Comparison of ENCODE assay signal across 28 mouse cellular contexts in the genomic region with DNA sequence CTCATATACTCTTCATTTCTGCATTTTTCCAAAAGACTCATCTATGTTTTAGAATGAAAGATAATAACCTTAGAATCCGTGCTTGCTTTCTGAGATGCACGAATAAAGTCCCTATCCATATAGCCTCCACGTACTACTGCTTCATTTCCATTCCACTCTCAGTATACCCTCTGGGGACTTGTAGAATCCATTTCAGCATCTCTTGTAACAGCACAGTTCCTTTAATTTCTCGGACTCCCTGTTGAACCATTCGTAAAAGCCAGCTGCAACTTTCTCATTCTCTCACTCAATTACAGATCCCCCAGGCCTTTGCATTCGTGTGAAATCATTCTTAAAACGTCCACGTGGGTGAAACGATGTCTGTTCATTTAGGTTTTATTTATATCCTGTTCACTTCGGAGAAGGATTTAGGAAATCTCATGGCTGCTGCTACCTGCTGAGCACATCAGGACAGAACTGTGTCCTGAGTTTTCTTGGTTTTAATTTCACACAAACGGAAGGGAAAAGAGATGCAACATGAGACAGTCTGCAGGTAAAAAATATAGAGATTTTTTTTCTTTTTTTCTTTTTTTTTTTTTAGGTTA.
DNase-seq lines count a peak whose midpoint lies in the region; ATAC-seq and TF ChIP-seq lines count a peak whose summit lies in the region.
"Had no signal": no experiment of that assay in that cellular context is flagged by ENCODE, and none has a peak within 500 bp of the region (broad histone marks: within the 10 kb centered on the region; RNA-seq: fewer than 3 reads in every experiment).

No protein-coding gene starts in this region.

- no peaks in the 10 kb centered on the region for H3K36me3 ChIP-seq in forebrain, postnatal 0 days (ENCODE audit: insufficient read depth)
- no peaks in the 10 kb centered on the region for H3K36me3 ChIP-seq in forebrain, embryonic 15.5 days
- H3K36me3 ChIP-seq in midbrain, embryonic 14.5 days (ENCODE audit: control insufficient read depth, insufficient read depth, low read length): no peaks in the 10 kb centered on the region
- H3K36me3 ChIP-seq in midbrain, embryonic 10.5 days: no peaks in the 10 kb centered on the region
- no peaks in the 10 kb centered on the region for H3K36me3 ChIP-seq in CH12.LX (replicated peaks in 1 of 2; ENCODE audit: control insufficient read depth in 1 of 2, insufficient read depth in 1 of 2, low read length in 1 of 2)
- no peaks in the 10 kb centered on the region for H3K36me3 ChIP-seq in limb, embryonic 13.5 days
- no peaks in the 10 kb centered on the region for H3K36me3 ChIP-seq in heart, embryonic 12.5 days
- H3K36me3 ChIP-seq: heart, embryonic 13.5 days; hindbrain, embryonic 15.5 days; intestine, embryonic 15.5 days; liver, embryonic 15.5 days; neural tube, embryonic 12.5 days had no signal

- TF ChIP-seq EP300 in CH12.LX (IDR thresholded peaks at IDR 0.05; ENCODE audit: low read length): no peak

- no peak for TF ChIP-seq CTCF in forebrain, postnatal 0 days (IDR thresholded peaks at IDR 0.05; ENCODE audit: low read depth)
- no peak for TF ChIP-seq CTCF in CH12.LX (conservative IDR thresholded peaks at IDR 0.05 in 1 of 2, IDR thresholded peaks at IDR 0.05 in 1 of 2; ENCODE audit: low read depth in 2 of 2, low read length in 2 of 2)

- WGBS in forebrain, postnatal 0 days: 46% methylated on average over 11 of the region's 11 CpGs
- WGBS in forebrain, embryonic 15.5 days: 57% methylated on average over 11 of the region's 11 CpGs
- 53% methylated on average over 11 of the region's 11 CpGs for WGBS in midbrain, embryonic 14.5 days
- WGBS in midbrain, embryonic 10.5 days: 80% methylated on average over 11 of the region's 11 CpGs
- 19% methylated on average over 11 of the region's 11 CpGs for WGBS in limb, embryonic 13.5 days
- 71% methylated on average over 11 of the region's 11 CpGs for WGBS in heart, embryonic 12.5 days

- no peaks in the 10 kb centered on the region for H3K9me3 ChIP-seq in forebrain, postnatal 0 days (ENCODE audit: low read length)
- H3K9me3 ChIP-seq in forebrain, embryonic 15.5 days: no peaks in the 10 kb centered on the region
- H3K9me3 ChIP-seq in midbrain, embryonic 14.5 days (ENCODE audit: control insufficient read depth, low read length): no peaks in the 10 kb centered on the region
- no peaks in the 10 kb centered on the region for H3K9me3 ChIP-seq in midbrain, embryonic 10.5 days (replicated peaks)
- no peaks in the 10 kb centered on the region for H3K9me3 ChIP-seq in CH12.LX (replicated peaks; ENCODE audit: low read length)
- no peaks in the 10 kb centered on the region for H3K9me3 ChIP-seq in limb, embryonic 13.5 days
- H3K9me3 ChIP-seq in heart, embryonic 12.5 days (replicated peaks): no peaks in the 10 kb centered on the region
- H3K9me3 ChIP-seq: forebrain, embryonic 13.5 days; heart, embryonic 13.5 days; hindbrain, embryonic 15.5 days; intestine, embryonic 15.5 days; liver, embryonic 15.5 days; neural tube, embryonic 12.5 days had no signal

- no peak for TF ChIP-seq POLR2A in CH12.LX (IDR thresholded peaks at IDR 0.05; ENCODE audit: low read depth, low read length)

- H3K79me2 ChIP-seq in CH12.LX (replicated peaks; ENCODE audit: control insufficient read depth, extremely low read depth, insufficient read depth, poor library complexity, severe bottlenecking): no peaks in the 10 kb centered on the region

- ATAC-seq in forebrain, postnatal 0 days: no peak
- no peak for ATAC-seq in forebrain, embryonic 15.5 days (replicated peaks)
- ATAC-seq in midbrain, embryonic 14.5 days (ENCODE audit: low FRiP score, low TSS enrichment): no peak
- peak; percentile 77; the same call in 1 of the 2 replicates for ATAC-seq in limb, embryonic 13.5 days (ENCODE audit: low FRiP score, low read depth)
- no peak for ATAC-seq in heart, embryonic 12.5 days (ENCODE audit: insufficient number of reproducible peaks, low FRiP score)
- ATAC-seq: forebrain, embryonic 13.5 days; intestine, embryonic 15.5 days had no signal

- no peak overlapping the region for H3K9ac ChIP-seq in forebrain, postnatal 0 days
- H3K9ac ChIP-seq in forebrain, embryonic 15.5 days (replicated peaks): no peak overlapping the region
- H3K9ac ChIP-seq in midbrain, embryonic 14.5 days (replicated peaks; ENCODE audit: low read length): no peak overlapping the region
- no peak overlapping the region for H3K9ac ChIP-seq in CH12.LX (ENCODE audit: insufficient read depth, low read depth)
- no peak overlapping the region for H3K9ac ChIP-seq in limb, embryonic 13.5 days
- H3K9ac ChIP-seq in heart, embryonic 12.5 days: no peak overlapping the region
- H3K9ac ChIP-seq: forebrain, embryonic 13.5 days; heart, embryonic 13.5 days; hindbrain, embryonic 15.5 days; intestine, embryonic 15.5 days; liver, embryonic 15.5 days; lung, embryonic 14.5 days; neural tube, embryonic 12.5 days had no signal

- H3K4me3 ChIP-seq in forebrain, postnatal 0 days (ENCODE audit: low read depth, low read length): no peak overlapping the region
- no peak overlapping the region for H3K4me3 ChIP-seq in forebrain, embryonic 15.5 days
- H3K4me3 ChIP-seq in midbrain, embryonic 14.5 days (replicated peaks; ENCODE audit: low read depth, low read length): no peak overlapping the region
- no peak overlapping the region for H3K4me3 ChIP-seq in midbrain, embryonic 10.5 days
- H3K4me3 ChIP-seq in CH12.LX (replicated peaks in 1 of 3; ENCODE audit: low read depth in 2 of 3, low read length in 2 of 3, poor library complexity in 1 of 3): no peak overlapping the region
- H3K4me3 ChIP-seq in limb, embryonic 13.5 days: no peak overlapping the region
- no peak overlapping the region for H3K4me3 ChIP-seq in heart, embryonic 12.5 days
- H3K4me3 ChIP-seq: forebrain, embryonic 13.5 days; heart, adult 2 months; heart, embryonic 13.5 days; hindbrain, embryonic 15.5 days; intestine, embryonic 15.5 days; liver, embryonic 15.5 days; neural tube, embryonic 12.5 days had no signal

- in situ Hi-C loops in CH12.LX (cut with MboI; ENCODE audit: low pct_ligation_motif_present, low pct_unique_long_range_greater_than_20kb, low sequenced_read_pairs): no loop called here

- H3K27me3 ChIP-seq in forebrain, postnatal 0 days (ENCODE audit: insufficient read depth, low read length): no peaks in the 10 kb centered on the region
- no peaks in the 10 kb centered on the region for H3K27me3 ChIP-seq in forebrain, embryonic 15.5 days
- no peaks in the 10 kb centered on the region for H3K27me3 ChIP-seq in midbrain, embryonic 14.5 days (ENCODE audit: control insufficient read depth, insufficient read depth, low read length)
- no peaks in the 10 kb centered on the region for H3K27me3 ChIP-seq in midbrain, embryonic 10.5 days (ENCODE audit: low read depth, poor library complexity, severe bottlenecking)
- H3K27me3 ChIP-seq in CH12.LX (replicated peaks): no peaks in the 10 kb centered on the region
- no peaks in the 10 kb centered on the region for H3K27me3 ChIP-seq in limb, embryonic 13.5 days
- H3K27me3 ChIP-seq in heart, embryonic 12.5 days (replicated peaks): no peaks in the 10 kb centered on the region
- H3K27me3 ChIP-seq: forebrain, embryonic 13.5 days; heart, embryonic 13.5 days; hindbrain, embryonic 15.5 days; intestine, embryonic 15.5 days; liver, embryonic 15.5 days; neural tube, embryonic 12.5 days had no signal

- DNase-seq in forebrain, postnatal 0 days: peak; percentile 4
- DNase-seq in midbrain, embryonic 14.5 days: peak; percentile 28
- no peak for DNase-seq in midbrain, embryonic 10.5 days (ENCODE audit: low spot score)
- DNase-seq in CH12.LX (ENCODE audit: extremely low read depth): no peak
- no peak for DNase-seq in right cerebral cortex, postnatal 25 days
- DNase-seq: adrenal gland, postnatal 25 days; cerebellum, adult 18-20 months; cerebellum, postnatal 14 days; heart, adult 2 months; heart, postnatal 14 days; kidney, adult 2 months; kidney, postnatal 36 days; lung, embryonic 14.5 days; lung, postnatal 14 days; right cerebral cortex, adult 18-20 months; right cerebral cortex, postnatal 4 days; thymus, adult 18-20 months; thymus, postnatal 36 days had no signal

- no peak overlapping the region for H3K4me2 ChIP-seq in forebrain, postnatal 0 days (ENCODE audit: low read depth)
- H3K4me2 ChIP-seq in forebrain, embryonic 15.5 days (replicated peaks): no peak overlapping the region
- H3K4me2 ChIP-seq in midbrain, embryonic 14.5 days (ENCODE audit: low read length): 0 out of 2 replicates have a peak overlapping the region, but pooled peaks have one; percentile 3
- peak overlapping the region; percentile 36 for H3K4me2 ChIP-seq in CH12.LX (ENCODE audit: insufficient read depth, low read depth, poor library complexity, severe bottlenecking)
- H3K4me2 ChIP-seq in limb, embryonic 13.5 days (replicated peaks): peak overlapping the region; percentile 38
- H3K4me2 ChIP-seq in heart, embryonic 12.5 days: no peak overlapping the region
- H3K4me2 ChIP-seq: forebrain, embryonic 13.5 days; heart, embryonic 13.5 days; hindbrain, embryonic 15.5 days; intestine, embryonic 15.5 days; liver, embryonic 15.5 days; lung, embryonic 14.5 days; neural tube, embryonic 12.5 days had no signal

- dilution Hi-C loops in CH12.LX (cut with MboI; ENCODE audit: extremely low pct_ligation_motif_present, extremely low pct_unique_long_range_greater_than_20kb, low sequenced_read_pairs): no loop called here

- no peak overlapping the region for H3K27ac ChIP-seq in forebrain, postnatal 0 days (ENCODE audit: low read depth, low read length)
- H3K27ac ChIP-seq in forebrain, embryonic 15.5 days (replicated peaks): no peak overlapping the region
- H3K27ac ChIP-seq in midbrain, embryonic 14.5 days (replicated peaks; ENCODE audit: low read depth, low read length): no peak overlapping the region
- no peak overlapping the region for H3K27ac ChIP-seq in midbrain, embryonic 10.5 days (replicated peaks)
- H3K27ac ChIP-seq in CH12.LX (ENCODE audit: insufficient read depth, low read depth): no peak overlapping the region
- H3K27ac ChIP-seq in limb, embryonic 13.5 days: no peak overlapping the region
- H3K27ac ChIP-seq in heart, embryonic 12.5 days (ENCODE audit: poor library complexity, severe bottlenecking): no peak overlapping the region
- H3K27ac ChIP-seq: forebrain, embryonic 13.5 days; heart, adult 2 months; heart, embryonic 13.5 days; hindbrain, embryonic 15.5 days; intestine, embryonic 15.5 days; liver, embryonic 15.5 days; neural tube, embryonic 12.5 days; stomach, postnatal 0 days had no signal

- no peak for TF ChIP-seq RAD21 in CH12.LX (IDR thresholded peaks at IDR 0.05; ENCODE audit: low read depth, low read length)

- no peaks in the 10 kb centered on the region for H3K4me1 ChIP-seq in forebrain, postnatal 0 days (ENCODE audit: insufficient read depth)
- no peaks in the 10 kb centered on the region for H3K4me1 ChIP-seq in forebrain, embryonic 15.5 days
- H3K4me1 ChIP-seq in midbrain, embryonic 14.5 days (ENCODE audit: control insufficient read depth, insufficient read depth, low read length): no peaks in the 10 kb centered on the region
- H3K4me1 ChIP-seq in midbrain, embryonic 10.5 days: no peaks in the 10 kb centered on the region
- H3K4me1 ChIP-seq in CH12.LX (ENCODE audit: control insufficient read depth in 1 of 2, insufficient read depth in 2 of 2): no peaks in the 10 kb centered on the region
- H3K4me1 ChIP-seq in limb, embryonic 13.5 days: peaks cover 18% of the 10 kb centered on the region
- no peaks in the 10 kb centered on the region for H3K4me1 ChIP-seq in heart, embryonic 12.5 days (replicated peaks)
- H3K4me1 ChIP-seq: forebrain, embryonic 13.5 days; heart, embryonic 13.5 days; hindbrain, embryonic 15.5 days; intestine, embryonic 15.5 days; liver, embryonic 15.5 days; neural tube, embryonic 12.5 days had no signal

Comparison
In these comparisons a context has a peak if more than half of its experiments do, and no peak if none do; other contexts are left out.
1. DNase-seq: peak in forebrain, postnatal 0 days (single experiment) and midbrain, embryonic 14.5 days (single experiment); none in midbrain, embryonic 10.5 days (single experiment), CH12.LX (single experiment) and right cerebral cortex, postnatal 25 days (single experiment).
2. H3K4me2 ChIP-seq: peak in midbrain, embryonic 14.5 days (single experiment), CH12.LX (single experiment) and limb, embryonic 13.5 days (single experiment); none in forebrain, postnatal 0 days (single experiment), forebrain, embryonic 15.5 days (single experiment) and heart, embryonic 12.5 days (single experiment).